Comparison of ENCODE assay signal across 8 mouse cellular contexts in genomic region chr3:122619931-122620284, GRCm38 (mm10). TPM values are rescaled to one million over a fixed set of nuclear protein-coding genes. Genes with fewer than 3 reads are reported as not detected.
DNase-seq lines count a peak whose midpoint lies in the region; ATAC-seq and TF ChIP-seq lines count a peak whose summit lies in the region.

No protein-coding gene starts in this region.

- H3K9ac ChIP-seq in forebrain, embryonic 15.5 days (replicated peaks) = peak overlapping the region; percentile 100
- peak overlapping the region; percentile 98 for H3K9ac ChIP-seq in limb, embryonic 12.5 days (replicated peaks)

- WGBS in forebrain, embryonic 15.5 days = under 1% methylated on average over 20 of the region's 20 CpGs
- under 1% methylated on average over 20 of the region's 20 CpGs for WGBS in limb, embryonic 12.5 days
- under 1% methylated on average over 20 of the region's 20 CpGs for whole genome bisulfite sequencing in olfactory bulb, adult 2 months

- no peaks in the 10 kb centered on the region for H3K9me3 ChIP-seq in E14TG2a.4 (ENCODE audit: low read length)
- H3K9me3 ChIP-seq in forebrain, embryonic 15.5 days = no peaks in the 10 kb centered on the region
- no peaks in the 10 kb centered on the region for H3K9me3 ChIP-seq in limb, embryonic 12.5 days

- H3K36me3 ChIP-seq in E14TG2a.4 (ENCODE audit: insufficient read depth, low read length) = no peaks in the 10 kb centered on the region
- no peaks in the 10 kb centered on the region for H3K36me3 ChIP-seq in forebrain, embryonic 15.5 days
- H3K36me3 ChIP-seq in limb, embryonic 12.5 days = no peaks in the 10 kb centered on the region

- peak overlapping the region; percentile 72 for H3K4me2 ChIP-seq in forebrain, embryonic 15.5 days (replicated peaks)
- H3K4me2 ChIP-seq in limb, embryonic 12.5 days = peak overlapping the region; percentile 81

- H3K27ac ChIP-seq in forebrain, embryonic 15.5 days (replicated peaks) = peak overlapping the region; percentile 100
- H3K27ac ChIP-seq in limb, embryonic 12.5 days = peak overlapping the region; percentile 99
- H3K27ac ChIP-seq in olfactory bulb, adult 2 months (ENCODE audit: insufficient read depth, low read depth, low read length) = peak overlapping the region; percentile 52

- TF ChIP-seq CTCF in E14TG2a.4 (conservative IDR thresholded peaks at IDR 0.05; ENCODE audit: low read length) = no peak
- no peak for TF ChIP-seq CTCF in olfactory bulb, adult 2 months (IDR thresholded peaks at IDR 0.05; ENCODE audit: insufficient read depth, low read depth, low read length)

- peak overlapping the region; percentile 91 for H3K4me3 ChIP-seq in E14TG2a.4 (replicated peaks; ENCODE audit: low read length)
- peak overlapping the region; percentile 94 for H3K4me3 ChIP-seq in forebrain, embryonic 15.5 days
- H3K4me3 ChIP-seq in limb, embryonic 12.5 days (replicated peaks) = peak overlapping the region; percentile 96
- H3K4me3 ChIP-seq in olfactory bulb, adult 2 months (ENCODE audit: insufficient read depth, low read depth, low read length) = peak overlapping the region; percentile 98

- DNase-seq in heart, adult 9 months (ENCODE audit: low spot score in 2 of 2) = peak; percentile 22 to 27
- no peak for DNase-seq in heart, adult 11 months
- DNase-seq in layer of hippocampus, adult 9-11 months = no peak
- no peak for DNase-seq in left cerebral cortex, postnatal 25 days (ENCODE audit: low spot score in 2 of 2)

- intact Hi-C loops in left cerebral cortex, postnatal 25 days (cut with DNase I) = loop anchor here (1.0 to 5.0 kb wide), 3 partner anchors 143 to 326 kb away; partner anchors contain the start of gene Bcar3

- peaks cover 55% of the 10 kb centered on the region for H3K4me1 ChIP-seq in E14TG2a.4 (replicated peaks; ENCODE audit: low read depth, low read length)
- H3K4me1 ChIP-seq in forebrain, embryonic 15.5 days = peaks cover 35% of the 10 kb centered on the region
- H3K4me1 ChIP-seq in limb, embryonic 12.5 days (replicated peaks) = peaks cover 30% of the 10 kb centered on the region
- H3K4me1 ChIP-seq in olfactory bulb, adult 2 months (ENCODE audit: control insufficient read depth, insufficient read depth, low read length) = peaks cover 2% of the 10 kb centered on the region

- H3K27me3 ChIP-seq in E14TG2a.4 (ENCODE audit: insufficient read depth, low read length) = no peaks in the 10 kb centered on the region
- no peaks in the 10 kb centered on the region for H3K27me3 ChIP-seq in forebrain, embryonic 15.5 days
- no peaks in the 10 kb centered on the region for H3K27me3 ChIP-seq in limb, embryonic 12.5 days

- peak; percentile 81 for ATAC-seq in forebrain, embryonic 15.5 days (replicated peaks)
- peak; percentile 64 for ATAC-seq in limb, embryonic 12.5 days (ENCODE audit: insufficient number of reproducible peaks, insufficient read depth, low FRiP score, low TSS enrichment, low read depth)

- no peak for TF ChIP-seq POLR2A in olfactory bulb, adult 2 months (IDR thresholded peaks at IDR 0.05; ENCODE audit: insufficient read depth, low read depth, low read length)

RNA-seq across cellular contexts. Expression of gene Fnbp1l, which starts 0.4 kb away (rescaled TPM):
- 240 and 248 TPM in 2 replicates for polyA plus RNA-seq in forebrain, embryonic 15.5 days (2015; fragmentation: Nextera tagmentation; extraction: Ambion mirVana)
- 80.1 and 85.1 TPM in 2 replicates for polyA plus RNA-seq in limb, embryonic 12.5 days (2016; fragmentation: Nextera tagmentation; extraction: Ambion mirVana)
- 787 TPM in 1 of 2 replicates, not detected in the other for polyA plus RNA-seq in olfactory bulb, adult 2 months (2012; ENCODE audit: insufficient read depth, insufficient read length, low replicate concordance, missing spikeins)
- total RNA-seq in left cerebral cortex, postnatal 25 days (2021) = 100 to 1,000 TPM; 110 to 118 TPM

Comparison
In these comparisons a context has a peak if more than half of its experiments do, and no peak if none do; other contexts are left out.
1. DNase-seq: peak in heart, adult 9 months (2 of 2); none in heart, adult 11 months (single experiment), layer of hippocampus, adult 9-11 months (single experiment) and left cerebral cortex, postnatal 25 days (0 of 2).
2. Peak in every context shown above with its lines, with median percentiles within 50 percentile points of each other: H3K4me3 ChIP-seq and H3K27ac ChIP-seq.